Mouse (Mus musculus): ENCODE results near the gene Nlk.

Nlk gene

GRCm38 (mm10) chr11:78628871-78629270 is 68.3 kb downstream of the Nlk start:
- TF ChIP-seq GATA4 (IDR thresholded peaks at IDR 0.05; ENCODE audit: insufficient replicate concordance, low read length) = no peak

GRCm38 (mm10) chr11:78624377-78624776 is 72.8 kb downstream of the Nlk start:
- no peak for TF ChIP-seq GATA4 (IDR thresholded peaks at IDR 0.05; ENCODE audit: insufficient replicate concordance, low read length)

GRCm38 (mm10) chr11:78621926-78622325 is 75.2 kb downstream of the Nlk start:
- TF ChIP-seq GATA4 (IDR thresholded peaks at IDR 0.05; ENCODE audit: insufficient replicate concordance, low read length) = no peak

- TF ChIP-seq GATA4 (IDR thresholded peaks at IDR 0.05; ENCODE audit: insufficient replicate concordance, low read length) = no peak
These were observed 77.0 kb downstream of the Nlk start for GRCm38 (mm10) chr11:78620179-78620578.

- TF ChIP-seq GATA4 (IDR thresholded peaks at IDR 0.05; ENCODE audit: insufficient replicate concordance, low read length) = no peak
These were observed 85.9 kb downstream of the Nlk start for GRCm38 (mm10) chr11:78611273-78611672.

GRCm38 (mm10) chr11:78609657-78610056 is 87.5 kb downstream of the Nlk start:
- TF ChIP-seq GATA4 (IDR thresholded peaks at IDR 0.05; ENCODE audit: insufficient replicate concordance, low read length) = no peak

GRCm38 (mm10) chr11:78604826-78605225 is 92.3 kb downstream of the Nlk start:
- TF ChIP-seq GATA4 (IDR thresholded peaks at IDR 0.05; ENCODE audit: insufficient replicate concordance, low read length) = no peak

- no peak for TF ChIP-seq GATA4 (IDR thresholded peaks at IDR 0.05; ENCODE audit: insufficient replicate concordance, low read length)
These were observed 94.4 kb downstream of the Nlk start for GRCm38 (mm10) chr11:78602781-78603180.

- TF ChIP-seq GATA4 (IDR thresholded peaks at IDR 0.05; ENCODE audit: insufficient replicate concordance, low read length) = no peak
These were observed 96.1 kb downstream of the Nlk start for GRCm38 (mm10) chr11:78600926-78601590.

- TF ChIP-seq GATA4 (IDR thresholded peaks at IDR 0.05; ENCODE audit: insufficient replicate concordance, low read length) = no peak
These were observed 96.7 kb downstream of the Nlk start for GRCm38 (mm10) chr11:78600496-78600895.

GRCm38 (mm10) chr11:78600051-78600450 is 97.1 kb downstream of the Nlk start:
- TF ChIP-seq GATA4 (IDR thresholded peaks at IDR 0.05; ENCODE audit: insufficient replicate concordance, low read length) = no peak

GRCm38 (mm10) chr11:78598763-78599415 is 98.3 kb downstream of the Nlk start:
- no peak for TF ChIP-seq GATA4 (IDR thresholded peaks at IDR 0.05; ENCODE audit: insufficient replicate concordance, low read length)

- TF ChIP-seq GATA4 (IDR thresholded peaks at IDR 0.05; ENCODE audit: insufficient replicate concordance, low read length) = no peak
These were observed 100.4 kb downstream of the Nlk start for GRCm38 (mm10) chr11:78596750-78597149.

- TF ChIP-seq GATA4 (IDR thresholded peaks at IDR 0.05; ENCODE audit: insufficient replicate concordance, low read length) = no peak
These were observed 101.4 kb downstream of the Nlk start for GRCm38 (mm10) chr11:78595773-78596172.

GRCm38 (mm10) chr11:78594271-78594964 is 102.8 kb downstream of the Nlk start:
- no peak for TF ChIP-seq GATA4 (IDR thresholded peaks at IDR 0.05; ENCODE audit: insufficient replicate concordance, low read length)

- TF ChIP-seq GATA4 (IDR thresholded peaks at IDR 0.05; ENCODE audit: insufficient replicate concordance, low read length) = no peak
These were observed 111.1 kb downstream of the Nlk start for GRCm38 (mm10) chr11:78586099-78586498.
